Mouse (Mus musculus) fat pad, adult 2 months (tissue): Measurements from ENCODE around the gene Zbtb6.

Experiments used
- DNase-seq: peaks from one replicate; pipeline ENCODE4 v3.0.0-alpha.2; 2011; ENCODE audit warnings: low read depth, low spot score; ENCODE audit errors: extremely low read depth

Zbtb6 gene

DNA sequence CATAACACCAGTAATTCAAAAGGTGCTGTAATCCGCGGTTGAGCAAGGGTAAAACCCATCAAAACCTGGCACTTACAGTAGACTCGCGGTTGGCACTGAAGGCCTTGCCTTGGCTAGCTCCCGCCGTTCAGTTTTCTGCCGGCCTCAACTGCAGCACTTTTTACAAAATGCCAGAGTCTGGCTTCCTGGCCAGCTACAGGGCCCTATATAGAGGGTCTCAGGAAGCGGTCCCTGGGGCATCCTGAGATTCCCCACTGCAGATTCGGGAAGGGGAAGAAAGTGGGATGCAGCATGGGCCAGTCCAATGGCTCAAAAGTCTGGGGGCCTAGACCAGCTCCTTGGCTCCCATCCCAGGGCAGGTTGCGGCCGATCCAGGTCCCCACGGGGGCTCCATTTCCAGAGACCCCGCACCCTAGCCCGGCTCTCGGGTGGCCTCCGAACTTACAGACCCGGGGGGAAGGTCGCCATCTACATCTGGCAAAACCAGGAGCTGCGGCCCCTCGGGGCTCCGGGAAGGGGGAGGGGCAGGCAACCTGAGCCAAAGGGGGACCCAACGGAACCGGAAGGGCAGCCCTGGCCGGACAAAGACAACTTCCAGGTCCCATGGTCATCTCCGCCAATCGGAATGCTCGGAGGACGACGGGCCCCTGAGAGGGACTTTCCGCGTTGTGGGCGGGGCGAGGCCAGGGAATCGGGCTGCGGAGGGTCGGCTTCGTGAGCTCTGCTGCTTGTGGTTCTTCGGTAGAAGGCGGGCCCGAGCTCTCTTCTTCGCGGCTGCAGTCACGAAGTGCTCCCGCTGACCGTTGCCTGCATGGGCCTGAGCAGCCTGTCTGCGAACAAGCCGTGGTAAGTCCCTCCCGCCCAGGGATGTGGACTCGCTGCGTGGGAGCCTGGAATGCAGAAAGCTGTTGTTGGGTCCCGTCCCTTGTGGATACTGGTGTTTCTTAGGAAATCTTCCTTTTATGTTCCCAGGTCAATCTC, at the start of gene Zbtb6, which contains the start of the genes Zbtb26 and Rabgap1:
Zbtb6 (minus strand) TSS at position 561 of the 981 bp plus-strand sequence.
Zbtb26 (minus strand) TSS at position 525 of the 981 bp plus-strand sequence.
Rabgap1 (plus strand) TSS at position 669 of the 981 bp plus-strand sequence.
- no peak for DNase-seq

GRCm38 (mm10) chr2:37488956-37489355, 46.0 kb upstream of the Zbtb6 start:
- DNase-seq: no peak

DNA sequence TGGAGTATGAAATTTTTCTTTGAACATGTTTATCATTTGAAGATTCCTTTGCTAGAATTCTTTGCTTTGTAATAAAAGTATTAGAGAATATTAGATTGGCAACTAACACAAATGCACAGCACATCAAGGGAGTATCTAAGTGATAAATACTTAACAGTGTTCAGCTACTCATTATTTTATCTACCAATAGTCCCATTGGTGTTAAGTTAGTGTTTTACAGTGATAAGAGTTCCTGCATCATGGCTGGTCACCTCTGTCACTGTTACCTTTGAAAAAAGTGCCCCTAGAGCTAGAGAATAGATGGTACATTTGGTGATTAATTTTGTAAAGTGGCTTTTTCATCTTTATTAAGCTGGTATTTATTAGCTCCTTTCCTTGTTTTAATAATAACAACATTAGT, 43.4 kb upstream of the Zbtb6 start:
- no peak for DNase-seq

DNA sequence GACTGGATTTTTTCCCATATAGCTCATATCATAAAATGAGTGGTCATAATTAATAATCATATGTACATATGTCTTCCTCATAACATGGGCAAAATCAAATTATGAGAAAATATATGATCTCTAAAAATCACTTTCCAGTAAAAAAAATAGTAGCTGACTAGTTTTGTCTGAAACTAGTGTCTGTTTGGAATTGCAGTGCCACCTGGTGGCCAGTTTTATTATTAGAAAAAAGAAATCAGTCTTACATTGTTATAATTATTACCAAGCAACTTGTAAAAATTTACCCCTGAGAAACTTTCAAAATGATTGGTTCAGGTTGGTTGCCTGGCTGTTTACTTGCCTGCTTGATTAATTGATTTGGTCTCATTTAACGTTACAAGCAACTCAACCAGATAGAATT, 42.4 kb upstream of the Zbtb6 start:
- no peak for DNase-seq

GRCm38 (mm10) chr2:37484165-37484564, 41.2 kb upstream of the Zbtb6 start:
- no peak for DNase-seq

DNA sequence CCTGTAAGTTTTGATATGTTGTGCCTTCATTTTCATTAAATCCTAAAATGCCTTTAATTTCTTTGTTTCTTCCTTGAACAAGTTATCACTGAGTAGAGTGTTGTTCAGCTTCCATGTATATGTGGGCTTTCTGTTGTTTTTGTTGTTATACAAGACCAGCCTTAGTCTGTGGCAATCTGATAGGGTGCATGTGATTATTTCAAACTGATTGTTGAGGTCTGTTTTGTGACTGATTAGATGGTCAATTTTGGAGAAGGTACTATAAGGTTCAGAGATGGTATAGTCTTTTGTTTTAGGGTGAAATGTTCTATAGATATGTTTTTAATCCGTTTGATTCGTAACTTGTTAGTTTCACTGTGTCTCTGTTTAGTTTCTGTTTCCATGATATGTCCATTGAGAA, 37.1 kb upstream of the Zbtb6 start:
- DNase-seq: no peak

- no peak for DNase-seq
Measured at GRCm38 (mm10) chr2:37479559-37479958, 36.6 kb upstream of the Zbtb6 start.

- DNase-seq: no peak
Measured at GRCm38 (mm10) chr2:37466266-37466665, 23.3 kb upstream of the Zbtb6 start.

DNA sequence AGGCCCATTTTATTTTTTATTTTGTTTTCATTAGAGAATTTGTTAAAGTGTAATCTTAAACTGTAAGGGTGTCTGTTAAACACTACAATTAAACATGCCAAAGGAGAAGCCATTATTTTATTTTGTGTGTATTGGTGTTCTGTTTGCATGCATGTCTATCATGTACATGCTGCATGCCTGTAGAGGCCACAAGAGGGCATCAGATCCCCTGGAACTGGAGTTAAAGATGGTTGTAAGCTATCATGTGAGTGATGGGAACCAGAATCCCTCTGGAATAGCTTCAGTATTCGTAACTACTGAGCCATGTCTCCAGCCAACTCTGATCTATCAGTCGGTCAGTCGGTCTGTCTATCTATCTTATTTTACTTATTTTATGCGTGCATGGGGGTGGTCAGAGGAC, 17.7 kb upstream of the Zbtb6 start:
- DNase-seq: no peak

DNA sequence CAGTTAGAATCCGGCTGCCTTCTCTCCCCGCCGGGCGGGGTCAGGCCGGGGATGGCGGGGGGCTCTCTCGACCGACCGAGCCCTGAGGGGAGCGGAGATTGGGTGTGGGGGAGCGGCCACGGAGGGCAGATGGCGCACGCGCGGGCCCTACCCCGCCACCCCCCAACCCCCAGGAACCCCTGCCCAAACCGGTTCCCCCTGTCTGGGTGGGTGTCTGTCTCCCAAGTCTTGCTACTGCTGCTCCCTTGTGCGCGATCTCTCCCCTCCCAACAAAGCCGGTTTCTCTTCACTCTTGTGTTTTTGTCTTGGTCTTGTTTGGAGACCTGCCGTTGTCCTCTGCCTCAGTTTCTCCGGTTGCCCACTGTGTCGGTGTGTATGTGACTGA, 9.4 kb upstream of the Zbtb6 start:
- no peak for DNase-seq

GRCm38 (mm10) chr2:37451667-37452375, 8.8 kb upstream of the Zbtb6 start:
- no peak for DNase-seq

DNA sequence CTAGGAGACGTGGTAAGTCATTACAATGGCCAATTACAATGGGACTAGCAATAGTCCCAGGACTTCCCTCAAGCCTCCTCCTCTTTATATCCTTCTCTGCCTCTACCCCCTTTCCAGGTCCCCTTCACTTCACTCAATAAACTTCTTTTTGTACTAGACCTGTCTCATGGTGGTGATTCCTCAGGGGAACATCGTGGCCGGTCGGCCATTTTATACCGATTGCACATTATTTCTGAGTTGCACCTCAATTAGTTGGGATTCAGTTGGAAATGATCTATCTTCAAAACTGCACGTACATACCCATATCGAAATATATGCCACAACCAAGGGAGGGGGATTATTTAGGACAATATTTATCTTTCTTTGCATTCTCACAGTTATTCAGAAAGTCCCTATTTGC, 11.4 kb downstream of the Zbtb6 start:
- no peak for DNase-seq

DNA sequence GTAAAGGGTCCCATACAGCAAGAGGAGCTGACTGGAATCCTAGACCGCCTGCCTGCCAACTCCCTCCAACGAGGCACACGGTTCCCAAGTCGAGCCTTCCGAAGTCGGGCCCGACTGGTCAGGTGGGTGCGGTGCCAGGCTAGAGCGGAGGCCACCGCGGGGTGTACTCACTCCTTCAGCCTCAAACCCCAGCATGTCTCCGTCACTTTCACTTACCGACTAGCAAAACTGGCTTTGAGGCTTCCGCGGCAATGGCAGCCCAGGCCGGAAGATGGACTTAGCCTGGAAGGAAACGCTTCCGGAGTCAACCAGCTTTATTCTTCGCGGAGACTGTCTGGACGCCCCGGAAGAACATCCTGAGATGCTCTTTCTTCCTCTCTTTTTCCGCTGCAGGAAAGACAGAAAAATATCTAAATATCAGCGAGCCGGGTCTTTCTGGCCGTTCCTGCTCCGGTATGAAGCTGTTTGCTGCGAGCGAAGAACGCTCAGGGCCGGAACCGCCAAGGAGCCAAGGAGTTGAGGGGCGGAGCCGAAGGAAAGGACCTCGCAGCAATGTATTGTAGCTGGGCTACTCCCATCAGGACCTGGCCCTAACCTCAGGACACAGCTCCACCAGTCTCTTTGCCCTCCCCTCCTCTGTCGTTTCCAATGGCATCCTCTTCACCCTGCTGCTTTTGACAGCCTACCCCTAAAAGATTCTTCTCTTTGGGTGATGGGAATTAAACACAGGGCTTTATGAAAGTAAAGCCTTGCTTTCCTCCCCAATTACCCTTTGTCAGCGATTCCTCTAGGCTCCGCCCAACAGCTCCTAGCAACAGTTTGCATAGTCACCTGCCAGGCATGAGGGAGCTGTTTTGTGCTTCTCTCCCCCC, 12.1 kb downstream of the Zbtb6 start:
- peak; percentile 33 for DNase-seq

DNA sequence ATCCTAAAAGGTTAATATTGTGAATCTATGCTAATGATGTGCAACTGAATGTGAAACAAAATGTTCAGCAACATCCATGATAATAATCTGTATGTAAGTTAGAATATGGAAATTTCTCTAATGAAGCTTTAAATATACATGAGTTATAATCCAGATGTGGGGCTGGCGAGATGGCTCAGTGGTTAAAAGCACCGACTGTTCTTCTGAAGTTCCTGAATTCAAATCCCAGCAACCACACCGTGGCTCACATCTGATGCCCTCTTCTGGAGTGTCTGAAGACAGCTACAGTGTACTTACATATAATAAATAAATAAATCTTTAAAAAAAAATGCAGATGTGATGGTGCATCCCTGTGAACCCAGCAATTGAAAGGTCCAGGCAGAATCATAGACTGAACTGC, 19.3 kb downstream of the Zbtb6 start:
- no peak for DNase-seq

DNA sequence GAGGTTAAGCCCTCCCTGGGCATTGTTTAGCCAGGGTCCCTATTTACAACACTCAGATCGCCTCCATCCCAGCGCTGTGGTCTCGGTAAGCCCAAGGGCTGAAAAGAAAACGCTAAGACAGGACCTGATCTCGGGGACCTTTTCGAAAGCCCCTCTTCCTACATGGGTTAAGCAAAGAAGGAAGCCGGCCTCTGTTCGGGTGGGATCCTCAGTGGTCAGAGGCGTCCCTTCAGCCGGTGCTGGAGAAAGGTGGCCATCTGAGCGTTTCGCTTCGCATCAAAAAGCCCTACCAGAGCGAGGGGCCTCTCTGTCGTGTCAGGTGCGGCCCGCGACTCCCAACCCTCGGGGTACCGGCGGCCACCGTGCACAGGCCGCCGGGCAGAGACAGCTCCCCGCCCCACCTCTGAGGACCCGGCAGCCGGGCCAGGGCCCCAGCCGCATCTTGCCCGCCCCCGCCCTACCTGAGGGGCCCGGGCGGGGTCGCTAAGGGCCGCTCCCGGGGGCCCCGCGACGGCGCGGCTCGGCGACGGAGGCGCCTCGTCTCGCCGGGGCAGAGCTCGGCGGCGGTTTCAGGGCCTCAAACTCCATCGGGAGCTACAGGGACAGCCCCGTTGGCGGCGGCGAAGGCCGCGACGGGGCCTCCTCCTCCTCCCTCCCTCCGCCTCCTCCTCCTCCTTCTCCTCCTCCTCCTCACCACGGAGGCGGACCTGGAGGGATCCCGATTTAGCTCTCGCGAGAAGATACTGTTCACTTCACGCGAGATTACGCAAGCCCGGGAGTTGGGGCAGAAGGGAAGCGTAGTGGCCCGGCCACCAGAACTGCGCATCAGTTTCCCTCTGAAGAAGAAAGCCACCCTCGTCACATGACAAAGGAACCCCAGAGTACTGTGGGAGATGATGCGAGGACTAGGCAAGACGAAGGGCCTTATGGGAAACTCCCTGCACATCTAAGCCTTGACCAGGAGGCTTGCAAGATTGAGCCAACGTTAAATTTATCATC, 20.4 kb downstream of the Zbtb6 start, which contains the start of gene Rc3h2:
Rc3h2 (minus strand) TSS at position 598 of the 999 bp plus-strand sequence.
- DNase-seq: peak; percentile 37

GRCm38 (mm10) chr2:37421903-37422302, 21.1 kb downstream of the Zbtb6 start:
- no peak for DNase-seq

- no peak for DNase-seq
Measured at GRCm38 (mm10) chr2:37395539-37395938, 47.4 kb downstream of the Zbtb6 start.

DNA sequence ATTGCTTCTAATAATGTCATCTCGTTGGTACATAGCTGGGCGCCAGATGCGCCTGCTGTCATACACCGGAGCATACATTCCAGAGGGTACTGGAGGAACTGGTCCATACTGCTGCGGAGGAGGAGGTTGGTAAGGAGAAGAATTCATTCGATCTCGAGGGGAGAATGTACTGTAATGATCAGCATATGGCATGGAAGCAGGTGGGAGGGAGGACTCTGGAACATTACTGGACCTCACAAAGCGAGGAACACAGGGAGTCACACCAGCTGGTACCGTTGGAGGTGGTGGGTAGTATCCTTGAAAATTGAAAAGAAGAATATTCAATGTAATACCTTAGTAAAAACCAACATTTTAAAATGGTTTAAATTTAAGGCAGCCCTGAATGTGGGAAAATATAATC, 60.0 kb downstream of the Zbtb6 start:
- no peak for DNase-seq

DNA sequence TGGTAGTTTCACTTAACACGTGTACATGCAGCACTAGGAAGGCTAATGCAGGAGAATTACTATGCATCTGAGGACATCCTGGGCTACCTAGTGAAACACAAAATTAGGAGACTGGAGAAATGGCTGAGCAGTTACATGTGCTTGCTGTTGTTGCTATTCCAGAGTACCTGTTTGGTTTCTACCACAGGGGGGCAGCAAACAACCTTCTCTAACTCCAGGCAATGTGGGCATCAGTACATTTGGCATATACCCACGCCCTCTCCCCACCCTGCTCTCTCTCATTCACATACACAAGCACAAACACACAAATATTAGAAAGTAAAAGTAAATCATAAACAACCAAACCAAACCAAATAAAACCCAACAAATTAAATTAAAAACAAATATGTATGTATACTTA, 62.8 kb downstream of the Zbtb6 start:
- DNase-seq: no peak

GRCm38 (mm10) chr2:37376018-37376417, 67.0 kb downstream of the Zbtb6 start:
- DNase-seq: no peak
